Mouse (Mus musculus) small intestine, adult 2 months (tissue): ENCODE measurements around the gene Babam1.

Source experiments
- CTCF ChIP-seq: fragments of 200-500 bp; IDR thresholded peaks from 2 replicates; pipeline ENCODE4 v1.5.1; 2012; ENCODE audit warnings: low read depth, mild to moderate bottlenecking, control low read depth, inconsistent platforms, low read length, moderate library complexity, mixed read lengths; ENCODE audit not compliant: insufficient replicate concordance, insufficient read length; ENCODE audit errors: extremely low read depth
- POLR2A ChIP-seq: fragments of 200-500 bp; IDR thresholded peaks from 2 replicates; pipeline ENCODE4 v1.6.1; 2012; ENCODE audit warnings: low read depth, mild to moderate bottlenecking, control low read depth, inconsistent platforms, low read length, moderate library complexity

DNA sequence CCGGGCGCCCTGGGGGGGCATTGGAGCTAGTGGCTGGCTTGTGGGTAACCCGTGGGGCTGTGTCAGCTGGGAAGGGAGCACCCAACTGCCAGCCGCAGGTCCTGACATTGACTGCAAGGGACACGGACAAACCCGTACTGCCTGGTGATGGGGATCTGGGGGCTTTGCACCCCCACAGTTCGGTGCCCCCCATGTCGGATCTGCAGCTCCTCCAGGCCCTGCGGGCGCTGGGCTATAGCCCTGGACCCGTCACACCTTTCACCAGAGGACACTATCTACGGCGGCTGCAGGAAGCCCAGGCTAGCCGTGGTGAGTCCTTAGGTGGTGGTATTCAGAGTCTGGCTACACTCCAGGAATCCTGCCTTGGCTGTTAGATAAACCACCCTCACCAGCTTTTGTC lies 10.8 kb downstream of the Babam1 start:
- TF ChIP-seq POLR2A (no peak), CTCF (no peak)
